Mouse (Mus musculus) right cerebral cortex, postnatal 36 days (tissue): ENCODE data around the gene Erich2.
"Not testable (repeated sequence)": the region's sequence is repeated elsewhere in the genome, so short reads cannot be mapped to it uniquely, and the experiment has no call there.

Source experiments
- DNase-seq, 2 experiments: peaks; one replicate each; pipeline ENCODE4 v3.0.0; 2022; ENCODE audit warnings: low spot score in 2 of 2, mixed read lengths in 1 of 2

The Erich2 gene

GRCm38 (mm10) chr2:70508496-70508895, at the start of gene Erich2:
Erich2 (plus strand) TSS chr2:70508819.
- DNase-seq, result no peak

GRCm38 (mm10) chr2:70463606-70464005, 45.0 kb upstream of the Erich2 start:
- no peak for DNase-seq

- DNase-seq, result no peak
Measured at GRCm38 (mm10) chr2:70471136-70471535, 37.5 kb upstream of the Erich2 start.

- no peak for DNase-seq
Measured at GRCm38 (mm10) chr2:70471861-70472620, 36.6 kb upstream of the Erich2 start.

GRCm38 (mm10) chr2:70497715-70498318, 10.8 kb upstream of the Erich2 start:
- DNase-seq, result no peak

GRCm38 (mm10) chr2:70503436-70503835, 5.2 kb upstream of the Erich2 start:
- DNase-seq, result no peak

- DNase-seq, result no peak
Measured at GRCm38 (mm10) chr2:70505229-70505628, 3.4 kb upstream of the Erich2 start.

GRCm38 (mm10) chr2:70505896-70506295, 2.7 kb upstream of the Erich2 start:
- no peak for DNase-seq

GRCm38 (mm10) chr2:70506372-70506771, 2.2 kb upstream of the Erich2 start:
- no peak for DNase-seq

GRCm38 (mm10) chr2:70509021-70509632, 508 bp downstream of the Erich2 start:
- peak; percentile 12 to 24 for DNase-seq

GRCm38 (mm10) chr2:70538283-70538682, 29.7 kb downstream of the Erich2 start:
- not testable (repeated sequence) for DNase-seq

- no peak for DNase-seq
Measured at GRCm38 (mm10) chr2:70550671-70551070, 42.1 kb downstream of the Erich2 start.

- DNase-seq, result no peak
Measured at GRCm38 (mm10) chr2:70551446-70551845, 42.8 kb downstream of the Erich2 start.

- no peak for DNase-seq
Measured at GRCm38 (mm10) chr2:70552067-70552598, 43.5 kb downstream of the Erich2 start.

- no peak for DNase-seq
Measured at GRCm38 (mm10) chr2:70552772-70553171, 44.2 kb downstream of the Erich2 start, which contains the start of gene Gad1. Gad1 (plus strand) TSS chr2:70553072.

GRCm38 (mm10) chr2:70553826-70554225, 45.2 kb downstream of the Erich2 start:
- no peak for DNase-seq

- DNase-seq, result peak; percentile 68 to 71
Measured at GRCm38 (mm10) chr2:70558112-70558842, 49.7 kb downstream of the Erich2 start.

- DNase-seq, result no peak
Measured at GRCm38 (mm10) chr2:70558843-70559451, 50.3 kb downstream of the Erich2 start.

GRCm38 (mm10) chr2:70559520-70559919, 50.9 kb downstream of the Erich2 start:
- DNase-seq, result no peak

- DNase-seq, result no peak
Measured at GRCm38 (mm10) chr2:70561077-70561795, 52.6 kb downstream of the Erich2 start.

GRCm38 (mm10) chr2:70562011-70562491, 53.4 kb downstream of the Erich2 start:
- no peak for DNase-seq
